Mouse (Mus musculus) testis, adult 2 months (tissue): ENCODE data around the gene Opa3.

Experiments used
- CTCF ChIP-seq: fragments of 200-500 bp; IDR thresholded peaks from 2 replicates; pipeline ENCODE4 v1.5.1; 2012; ENCODE audit warnings: low read depth, mild to moderate bottlenecking, inconsistent platforms, low read length, moderate library complexity; ENCODE audit not compliant: control insufficient read depth, insufficient read depth, insufficient replicate concordance
- POLR2A ChIP-seq: fragments of 200-500 bp; IDR thresholded peaks from 2 replicates; pipeline ENCODE4 v1.6.1; 2012; ENCODE audit warnings: low read depth, mild to moderate bottlenecking, inconsistent platforms, low read length, moderate library complexity; ENCODE audit not compliant: control insufficient read depth

DNA sequence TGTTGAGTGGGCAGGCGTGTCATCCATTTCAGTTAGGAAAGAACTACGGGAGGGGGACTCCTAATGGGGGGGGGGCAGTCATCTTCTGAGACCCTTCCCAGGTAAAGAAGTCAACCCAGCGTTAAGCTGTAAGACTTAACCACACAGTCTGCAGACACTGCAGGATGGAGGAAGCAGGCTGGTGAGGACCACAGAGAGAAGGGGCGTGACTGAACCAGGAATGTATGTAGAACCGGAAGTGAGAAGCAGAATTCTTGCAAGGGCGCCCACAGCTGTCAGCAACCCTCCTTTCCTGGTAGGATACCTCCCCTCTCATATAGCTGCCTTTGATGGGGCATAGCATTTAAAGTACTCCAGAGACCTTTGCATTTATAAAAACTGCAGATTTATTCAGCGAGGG, 28.4 kb downstream of the Opa3 start:
- TF ChIP-seq CTCF: no peak
- TF ChIP-seq POLR2A: no peak
